Mouse (Mus musculus) heart, embryonic 12.5 days (tissue): ENCODE results near the gene Arfip2. TPM values are rescaled to one million over a fixed set of nuclear protein-coding genes. Genes with fewer than 3 reads are reported as not detected.

Experiments used
- ATAC-seq: fragments of 200-750 bp; cut with Nextera tagmentation; 2 replicates; pipeline ENCODE4 v1.8.0; 2017; ENCODE audit warnings: moderate TSS enrichment, moderate library complexity; ENCODE audit not compliant: insufficient number of reproducible peaks, low FRiP score
- H3K27ac ChIP-seq: fragments of 300-500 bp; sonication (generic); 2 replicates; pipeline ENCODE4 v1.5.1; 2016; ENCODE audit warnings: mild to moderate bottlenecking, moderate library complexity; ENCODE audit not compliant: poor library complexity, severe bottlenecking
- H3K27me3 ChIP-seq: fragments of 300-500 bp; sonication (generic); replicated peaks from 2 replicates; pipeline ENCODE4 v1.6.1; 2016; ENCODE audit warnings: mild to moderate bottlenecking, moderate library complexity
- H3K36me3 ChIP-seq: fragments of 300-500 bp; sonication (generic); 2 replicates; pipeline ENCODE4 v1.6.1; 2016; ENCODE audit warnings: mild to moderate bottlenecking, moderate library complexity
- H3K4me1 ChIP-seq: fragments of 300-500 bp; sonication (generic); replicated peaks from 2 replicates; pipeline ENCODE4 v1.6.1; 2016; ENCODE audit warnings: mild to moderate bottlenecking
- H3K4me2 ChIP-seq: fragments of 300-500 bp; sonication (generic); 2 replicates; pipeline ENCODE4 v1.6.1; 2016; ENCODE audit warnings: mild to moderate bottlenecking, moderate library complexity
- H3K4me3 ChIP-seq: fragments of 300-500 bp; sonication (generic); 2 replicates; pipeline ENCODE4 v1.5.1; 2016; ENCODE audit warnings: mild to moderate bottlenecking
- H3K9ac ChIP-seq: fragments of 300-500 bp; sonication (generic); 2 replicates; pipeline ENCODE4 v1.6.1; 2016; ENCODE audit warnings: mild to moderate bottlenecking, moderate library complexity
- H3K9me3 ChIP-seq: fragments of 300-500 bp; sonication (generic); replicated peaks from 2 replicates; pipeline ENCODE4 v1.6.1; 2016; ENCODE audit warnings: mild to moderate bottlenecking, moderate library complexity
- WGBS: fragments of 180-500 bp; shearing (Covaris S2); methylation state at CpG from one replicate; pipeline ENCODE4 v1.1.7; 2016; 5-methylcytosine and 5-hydroxymethylcytosine counted together
- polyA plus RNA-seq: library from polyadenylated mRNA; unstranded; fragments of >200 nt; fragmentation: Nextera tagmentation; extraction: Ambion mirVana; gene quantifications from 2 replicates; pipeline ENCODE4 v1.2.1, GENCODE M21; 2016

Gene Arfip2
- 45.5 and 45.6 TPM in 2 replicates for polyA plus RNA-seq

DNA sequence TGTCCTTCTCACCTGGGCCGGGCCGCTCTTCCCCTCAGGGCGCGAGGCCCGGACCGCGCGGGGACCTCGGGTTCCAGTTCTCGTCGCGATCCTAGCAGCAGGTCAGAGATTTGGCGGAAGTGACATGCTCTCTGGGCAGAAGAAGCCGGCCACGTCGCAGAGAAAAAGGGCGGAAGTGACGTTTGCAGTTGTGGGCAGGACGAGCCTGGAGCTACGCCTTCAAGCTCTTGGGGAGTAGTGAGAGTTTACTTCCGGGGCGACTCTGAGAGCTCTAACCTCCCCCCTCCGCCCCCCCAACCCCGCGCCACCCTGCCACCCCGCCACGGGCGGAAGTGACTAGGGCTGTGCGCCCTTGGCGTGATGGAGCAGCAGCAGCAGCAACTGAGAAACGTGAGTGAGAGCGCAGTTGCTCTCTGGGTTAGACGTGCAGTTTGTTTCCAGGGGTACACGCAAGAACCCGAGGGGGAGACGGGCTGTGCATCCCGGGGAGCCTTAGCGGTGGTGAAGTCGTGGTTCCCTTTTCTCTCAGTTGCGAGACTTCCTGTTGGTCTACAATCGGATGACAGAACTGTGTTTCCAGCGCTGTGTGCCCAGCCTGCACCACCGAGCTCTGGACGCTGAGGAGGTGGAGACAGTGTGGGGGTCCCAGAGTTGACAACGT lies at the start of gene Arfip2, which contains the start of gene Gm45799:
Gene Arfip2 (minus strand): TSS at position 184 of the 661 bp plus-strand sequence.
Gene Gm45799 (plus strand): TSS at position 320 of the 661 bp plus-strand sequence.
- peaks cover 49% of the 10 kb centered on the region for H3K36me3 ChIP-seq

DNA sequence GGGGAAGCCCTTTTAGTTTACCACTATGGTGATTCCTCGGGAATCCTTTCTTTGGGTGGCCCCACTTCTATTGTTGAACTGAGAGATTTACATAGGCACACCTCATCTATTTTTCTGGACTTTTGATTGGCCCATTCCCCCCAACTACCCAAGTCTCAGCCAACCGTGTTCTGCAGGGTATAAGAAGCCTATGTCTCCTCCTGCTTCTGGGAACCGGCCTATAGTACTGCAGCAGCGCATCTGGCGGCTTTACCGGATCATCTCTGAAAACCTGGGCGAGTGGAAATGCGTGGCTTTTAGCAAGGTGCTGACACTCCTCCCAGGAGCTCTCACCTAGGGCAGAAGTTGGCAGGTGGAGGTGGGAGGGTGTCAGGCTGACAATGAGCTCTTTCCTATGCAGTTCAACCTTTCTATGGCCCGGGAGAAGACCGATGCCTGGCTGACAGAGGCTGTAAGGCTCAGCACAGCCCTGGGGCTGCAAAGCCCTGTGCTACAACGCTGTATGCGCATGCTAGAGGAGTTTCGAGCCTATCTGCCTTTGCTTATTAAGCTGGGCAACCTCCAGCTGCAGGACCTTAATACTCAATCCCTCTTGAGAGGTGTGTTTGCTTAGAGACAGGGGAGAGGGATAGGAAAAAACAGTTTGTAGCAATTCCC lies 45.5 kb upstream of the Arfip2 start:
- no peak for ATAC-seq

More for the DNA sequence above, at the start of gene Arfip2, which contains the start of gene Gm45799:
- Histone ChIP-seq H3K4me1 (peaks cover 28% of the 10 kb centered on the region), H3K4me2 (peak within 1 kb of the TSS; percentile 96), H3K27me3 (no peaks in the 10 kb centered on the region), H3K27ac (peak within 1 kb of the TSS; percentile 82), H3K4me3 (peak within 1 kb of the TSS; percentile 74), H3K9me3 (no peaks in the 10 kb centered on the region), H3K9ac (peak within 1 kb of the TSS; percentile 93)
- WGBS = 0% methylated on average over 45 of the region's 45 CpGs
- ATAC-seq = peak; percentile 96

DNA sequence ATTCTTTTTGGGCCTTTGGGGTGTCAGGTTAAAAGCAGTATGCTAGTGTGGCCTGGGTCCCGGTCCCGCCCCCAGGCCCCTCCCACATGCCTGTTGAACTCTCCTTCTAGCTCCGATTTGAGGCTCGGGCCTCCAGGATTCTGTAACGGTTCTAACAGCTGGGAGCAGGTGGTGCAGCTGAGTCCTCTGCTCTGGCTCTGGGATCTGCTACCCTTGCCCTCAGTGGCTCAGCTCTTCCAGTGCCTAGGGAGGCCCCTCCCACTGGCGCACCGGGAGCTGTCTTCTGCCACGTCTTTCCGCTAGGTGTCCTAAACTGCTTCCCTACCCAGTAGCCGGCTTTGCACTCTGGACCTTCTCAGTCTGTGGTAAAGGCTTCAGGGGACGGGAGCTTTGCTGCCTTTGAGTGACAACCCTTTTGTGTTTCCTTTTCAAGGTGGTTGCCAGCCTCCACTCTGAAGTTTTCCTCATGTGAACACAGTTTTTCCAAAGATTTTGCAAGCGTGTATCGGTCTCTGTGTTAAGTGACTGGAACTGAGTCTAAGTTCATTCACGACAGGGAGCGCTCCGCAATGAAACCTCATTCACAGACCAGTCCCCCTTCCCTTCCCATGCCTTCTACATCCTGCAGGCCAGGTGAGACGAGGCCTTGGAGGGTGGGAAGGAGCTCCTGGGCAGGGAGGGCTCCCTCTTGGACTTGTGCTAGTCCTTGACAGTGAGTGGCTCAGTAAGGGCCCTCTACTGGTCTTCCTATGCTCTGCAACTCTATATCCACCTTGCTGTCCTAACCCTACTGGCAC lies 10.6 kb upstream of the Arfip2 start, which contains the start of gene Dnhd1:
Gene Dnhd1 (plus strand): TSS at position 189 of the 797 bp plus-strand sequence.
- no peaks in the 10 kb centered on the region for H3K27me3 ChIP-seq
- H3K9me3 ChIP-seq = no peaks in the 10 kb centered on the region
- peak within 1 kb of the TSS; percentile 63 for H3K9ac ChIP-seq
- H3K36me3 ChIP-seq = peaks cover 4% of the 10 kb centered on the region; the same call in 1 of the 2 replicates
- peak within 1 kb of the TSS; percentile 88 for H3K4me2 ChIP-seq
- no peaks in the 10 kb centered on the region; the same call in 1 of the 2 replicates for H3K4me1 ChIP-seq
- peak; percentile 92 for ATAC-seq
- no peak within 1 kb of the TSS for H3K27ac ChIP-seq
- 3% methylated on average over 17 of the region's 17 CpGs for WGBS
- peak within 1 kb of the TSS; percentile 47 for H3K4me3 ChIP-seq

More for the DNA sequence above, 45.5 kb upstream of the Arfip2 start:
- no peaks in the 10 kb centered on the region for H3K9me3 ChIP-seq
- no peaks in the 10 kb centered on the region for H3K36me3 ChIP-seq
- no peak overlapping the region for H3K4me3 ChIP-seq
- H3K4me2 ChIP-seq = peak overlapping the region; percentile 48
- no peaks in the 10 kb centered on the region; the same call in 1 of the 2 replicates for H3K27me3 ChIP-seq
- H3K4me1 ChIP-seq = no peaks in the 10 kb centered on the region
- no peak overlapping the region for H3K27ac ChIP-seq
- 13% methylated on average over 13 of the region's 13 CpGs for WGBS
- H3K9ac ChIP-seq = no peak overlapping the region

DNA sequence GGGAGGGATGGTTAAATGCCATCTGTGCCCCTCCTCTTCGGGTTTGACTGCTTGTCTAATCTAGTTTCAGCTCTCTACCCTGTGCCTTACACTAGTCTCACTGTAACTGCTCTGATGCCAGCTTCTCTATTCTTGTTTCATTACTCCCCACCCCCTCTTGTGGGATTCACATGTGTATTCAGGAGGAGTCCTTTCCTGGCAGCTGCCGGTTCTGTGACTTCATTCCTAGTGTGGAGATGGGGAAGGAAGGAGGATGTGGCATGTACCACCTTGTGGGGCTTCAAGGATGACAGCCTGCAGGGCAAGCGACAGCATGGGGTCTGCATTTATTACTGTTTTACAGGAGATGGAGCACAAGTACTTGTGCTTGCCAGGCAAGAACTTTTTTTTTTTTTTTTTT lies 1.7 kb upstream of the Arfip2 start:
- Histone ChIP-seq H3K27ac (0 out of 2 replicates have a peak overlapping the region, but pooled peaks have one; percentile 4), H3K4me2 (peak overlapping the region; percentile 96), H3K9ac (peak overlapping the region; percentile 90), H3K4me3 (no peak overlapping the region), H3K27me3 (no peaks in the 10 kb centered on the region), H3K9me3 (no peaks in the 10 kb centered on the region), H3K4me1 (peaks cover 28% of the 10 kb centered on the region), H3K36me3 (peaks cover 34% of the 10 kb centered on the region)
- 66% methylated on average over 3 of the region's 3 CpGs for WGBS
- no peak for ATAC-seq

DNA sequence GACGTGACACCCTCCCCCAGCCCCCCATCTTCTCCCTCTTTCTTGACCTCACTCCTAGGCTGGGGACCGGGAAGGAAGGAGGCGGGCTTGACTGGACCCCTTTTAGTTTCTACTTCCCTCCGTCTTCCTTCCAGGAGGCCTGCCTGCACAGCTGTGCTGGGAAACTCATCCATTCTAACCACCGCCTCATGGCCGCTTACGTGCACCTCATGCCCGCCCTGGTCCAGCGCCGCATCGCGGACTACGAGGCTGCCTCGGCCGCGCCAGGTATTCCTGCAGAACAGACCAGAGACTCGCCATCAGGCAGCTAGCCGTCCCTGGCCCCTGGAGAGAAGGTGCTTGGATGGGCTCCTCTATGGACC lies 659 bp upstream of the Arfip2 start:
- Histone ChIP-seq H3K4me1 (peaks cover 28% of the 10 kb centered on the region), H3K27ac (peak overlapping the region; percentile 82), H3K9ac (peak overlapping the region; percentile 90), H3K9me3 (no peaks in the 10 kb centered on the region), H3K36me3 (peaks cover 44% of the 10 kb centered on the region), H3K4me2 (peak overlapping the region; percentile 96), H3K4me3 (peak overlapping the region; percentile 74), H3K27me3 (no peaks in the 10 kb centered on the region)
- under 1% methylated on average over 18 of the region's 18 CpGs for WGBS
- ATAC-seq = peak; percentile 20; the same call in 1 of the 2 replicates

DNA sequence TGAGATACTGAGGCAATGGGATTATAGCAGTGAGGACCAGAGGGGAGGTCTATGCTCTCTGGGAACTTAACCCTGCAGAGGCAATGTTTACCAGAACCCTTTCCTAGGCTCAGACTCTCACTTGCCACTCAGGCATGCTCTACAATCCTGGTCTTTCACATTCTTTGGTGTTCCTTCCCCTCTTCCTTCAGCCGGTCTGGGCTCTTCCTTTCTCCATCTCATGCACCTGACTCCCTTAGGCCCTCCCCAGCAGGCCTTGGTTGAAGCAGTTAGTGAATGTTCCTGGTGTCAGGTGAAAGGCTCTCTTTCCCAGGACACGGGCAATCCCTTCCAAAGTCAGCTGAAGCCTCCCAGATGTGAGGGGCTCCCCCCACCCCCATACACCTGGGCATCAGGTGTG lies 460 bp downstream of the Arfip2 start, which contains the start of gene Timm10b:
Gene Timm10b (plus strand): TSS at position 301 of the 400 bp plus-strand sequence.
- peak within 1 kb of the TSS; percentile 82 for H3K27ac ChIP-seq
- H3K27me3 ChIP-seq = no peaks in the 10 kb centered on the region
- 2% methylated on average over 2 of the region's 2 CpGs for WGBS
- peaks cover 28% of the 10 kb centered on the region for H3K4me1 ChIP-seq
- ATAC-seq = 0 out of 2 replicates have a peak, but pooled peaks have one; percentile 1
- peak within 1 kb of the TSS; percentile 93 for H3K9ac ChIP-seq
- peak within 1 kb of the TSS; percentile 96 for H3K4me2 ChIP-seq
- H3K36me3 ChIP-seq = peaks cover 47% of the 10 kb centered on the region
- H3K4me3 ChIP-seq = peak within 1 kb of the TSS; percentile 74
- H3K9me3 ChIP-seq = no peaks in the 10 kb centered on the region

DNA sequence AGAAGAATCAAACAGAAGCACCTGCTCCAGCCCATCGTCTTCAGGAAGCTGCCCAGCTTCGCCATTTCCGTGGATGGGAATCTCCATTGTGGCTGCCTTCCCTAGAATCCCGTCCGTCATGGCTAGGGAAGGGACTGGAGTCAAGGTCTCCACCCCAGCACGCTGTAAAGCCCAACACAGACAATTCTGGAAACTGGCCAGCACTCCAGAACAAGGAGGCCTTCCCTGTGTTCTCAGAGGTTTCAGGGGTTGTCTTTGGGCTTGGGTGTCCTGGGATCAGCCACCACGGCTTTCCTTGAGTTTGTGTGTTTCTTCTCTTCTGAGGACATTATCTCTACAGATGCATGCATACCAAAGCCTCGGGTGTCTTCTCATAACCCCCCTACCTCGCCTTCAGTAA lies 912 bp downstream of the Arfip2 start:
- no peaks in the 10 kb centered on the region for H3K27me3 ChIP-seq
- no peak for ATAC-seq
- H3K9me3 ChIP-seq = no peaks in the 10 kb centered on the region
- H3K36me3 ChIP-seq = peaks cover 47% of the 10 kb centered on the region
- H3K4me2 ChIP-seq = peak overlapping the region; percentile 95
- H3K27ac ChIP-seq = no peak overlapping the region
- H3K4me3 ChIP-seq = peak overlapping the region; percentile 74
- H3K4me1 ChIP-seq = peaks cover 32% of the 10 kb centered on the region
- WGBS = 69% methylated on average over 9 of the region's 9 CpGs
- H3K9ac ChIP-seq = peak overlapping the region; percentile 93

DNA sequence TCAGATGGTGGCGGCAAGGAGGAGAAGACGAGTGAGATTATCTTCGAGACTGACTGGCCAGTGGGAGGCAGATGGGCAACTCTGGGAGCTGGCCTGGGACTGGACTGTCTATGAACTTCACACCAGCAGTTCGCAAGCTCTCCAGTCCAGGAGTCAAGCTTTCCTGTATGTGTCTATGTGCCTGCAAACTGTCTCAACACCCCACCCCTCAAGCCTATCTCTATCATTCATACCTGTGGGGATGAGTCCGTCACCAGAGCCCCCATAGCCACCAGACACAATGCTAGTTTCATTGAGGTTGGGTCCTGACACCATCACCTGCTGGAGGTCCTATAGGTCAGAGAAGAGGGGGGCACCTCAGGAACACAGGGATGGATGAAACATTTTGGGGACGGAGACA lies 1.4 kb downstream of the Arfip2 start:
- no peak for ATAC-seq
- H3K9ac ChIP-seq = no peak overlapping the region
- no peaks in the 10 kb centered on the region for H3K9me3 ChIP-seq
- peaks cover 43% of the 10 kb centered on the region for H3K36me3 ChIP-seq
- peaks cover 33% of the 10 kb centered on the region for H3K4me1 ChIP-seq
- no peak overlapping the region for H3K4me2 ChIP-seq
- H3K4me3 ChIP-seq = no peak overlapping the region
- no peaks in the 10 kb centered on the region for H3K27me3 ChIP-seq
- 92% methylated on average over 6 of the region's 6 CpGs for WGBS
- H3K27ac ChIP-seq = no peak overlapping the region

DNA sequence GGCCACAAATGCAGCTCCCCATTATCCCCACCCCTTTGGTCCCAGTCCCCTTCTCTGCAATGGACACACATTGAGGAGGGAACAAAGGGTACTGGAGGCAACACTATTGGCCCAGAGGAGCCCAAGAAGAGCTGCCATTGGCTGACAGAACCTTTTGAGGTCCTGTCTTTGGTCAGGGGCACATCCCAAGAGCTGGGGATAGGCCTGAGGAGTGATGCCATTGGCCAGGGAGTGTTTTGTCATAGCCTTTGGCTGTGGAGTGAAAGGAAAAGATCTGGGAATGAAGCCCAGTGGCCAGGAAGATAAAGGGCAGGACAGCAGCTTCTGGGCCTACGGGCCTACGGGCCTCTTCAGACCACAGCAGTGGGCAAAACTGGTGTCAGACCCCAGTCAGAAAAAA lies 4.5 kb downstream of the Arfip2 start:
- H3K9me3 ChIP-seq = no peaks in the 10 kb centered on the region
- no peak for ATAC-seq
- H3K27ac ChIP-seq = no peak overlapping the region
- 0 out of 2 replicates have a peak overlapping the region, but pooled peaks have one; percentile 13 for H3K9ac ChIP-seq
- no peak overlapping the region for H3K4me3 ChIP-seq
- H3K36me3 ChIP-seq = peaks cover 33% of the 10 kb centered on the region
- H3K4me2 ChIP-seq = no peak overlapping the region
- H3K27me3 ChIP-seq = no peaks in the 10 kb centered on the region
- H3K4me1 ChIP-seq = peaks cover 34% of the 10 kb centered on the region
- 85% methylated on average over 2 of the region's 2 CpGs for whole genome bisulfite sequencing

DNA sequence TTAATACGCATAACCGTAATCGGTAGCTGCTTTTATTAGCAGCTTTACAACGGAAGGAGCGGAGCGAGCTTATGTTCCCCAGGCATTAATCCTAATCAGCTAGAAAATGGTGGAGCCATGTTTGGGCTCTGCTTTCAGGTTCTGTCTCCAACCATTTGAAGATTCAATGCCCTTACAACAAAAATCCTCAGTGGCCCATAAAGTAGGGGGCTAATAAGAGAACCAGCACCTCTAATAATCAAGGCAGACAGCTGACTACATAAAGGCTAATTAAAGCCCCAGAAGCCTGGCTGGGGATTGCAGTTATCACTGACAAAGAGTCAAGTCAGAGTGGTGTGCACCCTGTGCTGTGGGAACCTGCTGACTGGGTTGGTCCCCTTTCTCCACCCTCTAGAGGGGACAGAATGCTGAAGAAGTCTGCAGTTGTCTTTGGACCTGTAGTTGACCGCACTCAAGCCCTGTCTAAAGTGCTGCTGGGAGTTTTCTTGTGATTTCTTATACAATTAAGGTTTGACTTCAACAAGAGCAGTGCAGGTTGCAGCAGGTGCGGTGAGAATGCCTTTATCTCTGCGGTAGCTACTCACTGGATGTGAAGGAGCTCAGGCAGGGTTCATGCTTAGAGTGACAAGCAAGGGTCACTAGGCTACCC lies 5.8 kb downstream of the Arfip2 start:
- WGBS = 55% methylated on average over 9 of the region's 9 CpGs
- Histone ChIP-seq H3K27ac (0 out of 2 replicates have a peak overlapping the region, but pooled peaks have one; percentile 2), H3K4me1 (peaks cover 42% of the 10 kb centered on the region), H3K4me2 (peak overlapping the region; percentile 92), H3K9ac (no peak overlapping the region), H3K36me3 (peaks cover 33% of the 10 kb centered on the region), H3K27me3 (no peaks in the 10 kb centered on the region), H3K4me3 (peak overlapping the region; percentile 85), H3K9me3 (no peaks in the 10 kb centered on the region)
- ATAC-seq = no peak
